7 mouse cellular contexts compared by ENCODE assay signal in genomic region chr6:149308956-149309932, GRCm38 (mm10). TPM values are rescaled to one million over a fixed set of nuclear protein-coding genes. Genes with fewer than 3 reads are reported as not detected.
A peak's percentile ranks its signal among the peaks of the same experiment; 100 is the strongest.
DNase-seq lines count a peak whose midpoint lies in the region; ATAC-seq lines count a peak whose summit lies in the region.

Gene Resf1 (plus strand): TSS chr6:149309414.

- peaks cover 40% of the 10 kb centered on the region for H3K36me3 ChIP-seq in embryonic facial prominence, embryonic 10.5 days (replicated peaks)
- H3K36me3 ChIP-seq in limb, embryonic 11.5 days (ENCODE audit: control insufficient read depth, insufficient read depth, low read length) = peaks cover 2% of the 10 kb centered on the region; the same call in 1 of the 2 replicates
- peaks cover 9% of the 10 kb centered on the region for H3K36me3 ChIP-seq in midbrain, embryonic 14.5 days (ENCODE audit: control insufficient read depth, insufficient read depth, low read length)

- H3K27ac ChIP-seq in embryonic facial prominence, embryonic 10.5 days (replicated peaks) = peak within 1 kb of the TSS; percentile 98
- peak within 1 kb of the TSS; percentile 98 for H3K27ac ChIP-seq in limb, embryonic 11.5 days (replicated peaks; ENCODE audit: low read depth, low read length)
- H3K27ac ChIP-seq in midbrain, embryonic 14.5 days (replicated peaks; ENCODE audit: low read depth, low read length) = peak within 1 kb of the TSS; percentile 98

- WGBS in embryonic facial prominence, embryonic 10.5 days = 6% methylated on average over 61 of the region's 61 CpGs
- WGBS in limb, embryonic 11.5 days = 6% methylated on average over 61 of the region's 61 CpGs
- WGBS in midbrain, embryonic 14.5 days = 4% methylated on average over 61 of the region's 61 CpGs

- peak; percentile 99 for ATAC-seq in limb, embryonic 11.5 days (ENCODE audit: insufficient number of reproducible peaks, low FRiP score, low TSS enrichment, low read depth)
- peak; percentile 100 for ATAC-seq in midbrain, embryonic 14.5 days (ENCODE audit: low FRiP score, low TSS enrichment)

- H3K9ac ChIP-seq in limb, embryonic 11.5 days (ENCODE audit: low read length) = peak within 1 kb of the TSS; percentile 98
- peak within 1 kb of the TSS; percentile 98 for H3K9ac ChIP-seq in midbrain, embryonic 14.5 days (replicated peaks; ENCODE audit: low read length)

- peak within 1 kb of the TSS; percentile 80 for H3K4me3 ChIP-seq in embryonic facial prominence, embryonic 10.5 days
- peak within 1 kb of the TSS; percentile 71 for H3K4me3 ChIP-seq in limb, embryonic 11.5 days (ENCODE audit: low read depth, low read length)
- peak within 1 kb of the TSS; percentile 82 for H3K4me3 ChIP-seq in midbrain, embryonic 14.5 days (replicated peaks; ENCODE audit: low read depth, low read length)

- no peaks in the 10 kb centered on the region for H3K9me3 ChIP-seq in embryonic facial prominence, embryonic 10.5 days
- H3K9me3 ChIP-seq in limb, embryonic 11.5 days (ENCODE audit: control insufficient read depth, low read length) = no peaks in the 10 kb centered on the region
- no peaks in the 10 kb centered on the region for H3K9me3 ChIP-seq in midbrain, embryonic 14.5 days (ENCODE audit: control insufficient read depth, low read length)

- H3K27me3 ChIP-seq in embryonic facial prominence, embryonic 10.5 days (replicated peaks; ENCODE audit: low read depth, poor library complexity, severe bottlenecking) = no peaks in the 10 kb centered on the region
- H3K27me3 ChIP-seq in limb, embryonic 11.5 days (ENCODE audit: control insufficient read depth, insufficient read depth, low read length) = no peaks in the 10 kb centered on the region
- H3K27me3 ChIP-seq in midbrain, embryonic 14.5 days (ENCODE audit: control insufficient read depth, insufficient read depth, low read length) = no peaks in the 10 kb centered on the region

- peak within 1 kb of the TSS; percentile 43 for H3K4me2 ChIP-seq in limb, embryonic 11.5 days (ENCODE audit: low read depth, severe bottlenecking)
- peak within 1 kb of the TSS; percentile 76 for H3K4me2 ChIP-seq in midbrain, embryonic 14.5 days (ENCODE audit: low read length)

- H3K4me1 ChIP-seq in embryonic facial prominence, embryonic 10.5 days = peaks cover 18% of the 10 kb centered on the region
- H3K4me1 ChIP-seq in limb, embryonic 11.5 days (ENCODE audit: control insufficient read depth, insufficient read depth, low read length) = peaks cover 2% of the 10 kb centered on the region; the same call in 1 of the 2 replicates
- peaks cover 12% of the 10 kb centered on the region for H3K4me1 ChIP-seq in midbrain, embryonic 14.5 days (ENCODE audit: control insufficient read depth, insufficient read depth, low read length)

- DNase-seq in adrenal gland, postnatal 10 days = peak; percentile 94
- DNase-seq in embryonic facial prominence, embryonic 10.5 days (ENCODE audit: low spot score) = peak; percentile 93
- DNase-seq in heart, adult 11 months = peak; percentile 99
- peak; percentile 92 for DNase-seq in kidney, adult 18-20 months
- peak; percentile 91 for DNase-seq in limb, embryonic 11.5 days (ENCODE audit: low spot score)
- DNase-seq in midbrain, embryonic 14.5 days = peak; percentile 93
- peak; percentile 81 to 86 for DNase-seq in spleen, adult 18-20 months

RNA-seq across cellular contexts. Expression of gene Resf1, which starts in this region (rescaled TPM):
- 10 to 100 TPM; 34.2 to 46.3 TPM for total RNA-seq in adrenal gland, postnatal 10 days (2021)
- polyA plus RNA-seq in embryonic facial prominence, embryonic 10.5 days (2016; fragmentation: Nextera tagmentation; extraction: Ambion mirVana) = 49.9 and 53.5 TPM in 2 replicates
- 60.4 and 61.7 TPM in 2 replicates for polyA plus RNA-seq in limb, embryonic 11.5 days (2014; fragmentation: Nextera tagmentation; extraction: Ambion mirVana)
- polyA plus RNA-seq in midbrain, embryonic 14.5 days (2014; fragmentation: Nextera tagmentation; extraction: Ambion mirVana) = 30.4 and 39.0 TPM in 2 replicates

Comparison
In these comparisons a context has a peak if more than half of its experiments do, and no peak if none do; other contexts are left out.
1. Peak in every context shown above with its lines: DNase-seq, ATAC-seq, H3K4me3 ChIP-seq and H3K27ac ChIP-seq.